Mouse (Mus musculus): ENCODE results near the gene Synpo2.

DNA sequence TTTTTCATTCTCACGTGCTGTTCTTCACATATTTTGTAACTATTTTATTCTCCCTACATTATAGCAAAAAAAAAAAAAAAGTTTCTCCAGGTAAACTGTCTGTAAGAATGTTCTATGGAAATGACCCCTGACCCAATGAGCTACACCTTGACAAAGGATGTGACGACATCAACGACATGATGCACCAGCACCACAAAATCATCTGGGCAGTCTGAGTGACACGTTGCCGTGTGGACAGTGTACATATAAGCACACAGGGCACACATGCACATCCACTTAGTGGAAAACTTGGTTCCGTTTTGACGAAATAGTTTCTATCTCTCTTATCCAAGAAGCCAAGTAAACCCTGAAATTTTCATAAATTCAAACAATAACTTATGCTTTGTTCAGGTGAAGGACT, 30.5 kb downstream of the Synpo2 start:
- TF ChIP-seq CTCF (IDR thresholded peaks at IDR 0.05; ENCODE audit: borderline replicate concordance, extremely low read depth, insufficient read depth, insufficient read length) (no peak), POLR2A (IDR thresholded peaks at IDR 0.05; ENCODE audit: borderline replicate concordance, extremely low read depth, insufficient read depth, insufficient read length, poor library complexity, severe bottlenecking) (no peak)

All from brain, embryonic 14.5 days (tissue).